Mouse (Mus musculus) limb, embryonic 14.5 days (tissue): ENCODE results near the gene Diras1. TPM values are rescaled to one million over a fixed set of nuclear protein-coding genes. Genes with fewer than 3 reads are reported as not detected.
"Not testable (repeated sequence)": the region's sequence is repeated elsewhere in the genome, so short reads cannot be mapped to it uniquely, and the experiment has no call there.

ENCODE experiments used
- ATAC-seq: fragments of 200-750 bp; cut with Nextera tagmentation; 2 replicates; pipeline ENCODE4 v1.8.0; 2017; ENCODE audit warnings: low read depth, moderate number of reproducible peaks, moderate TSS enrichment; ENCODE audit not compliant: low FRiP score
- DNase-seq: peaks from one replicate; pipeline ENCODE4 v3.0.0-alpha.2; 2015; ENCODE audit warnings: low spot score
- H3K27ac ChIP-seq: fragments of 300-500 bp; sonication (generic); replicated peaks from 2 replicates; pipeline ENCODE4 v1.5.1; 2014; ENCODE audit warnings: low read depth, mild to moderate bottlenecking, low read length, moderate library complexity, mixed read lengths
- H3K27me3 ChIP-seq: fragments of 300-500 bp; sonication (generic); 2 replicates; pipeline ENCODE4 v1.6.1; 2014; ENCODE audit warnings: low read length, mixed read lengths; ENCODE audit not compliant: control insufficient read depth, insufficient read depth
- H3K36me3 ChIP-seq: fragments of 300-500 bp; sonication (generic); 2 replicates; pipeline ENCODE4 v1.6.1; 2014; ENCODE audit warnings: mild to moderate bottlenecking, low read length, moderate library complexity, mixed read lengths; ENCODE audit not compliant: control insufficient read depth, insufficient read depth
- H3K4me1 ChIP-seq: fragments of 300-500 bp; sonication (generic); 2 replicates; pipeline ENCODE4 v1.6.1; 2014; ENCODE audit warnings: antibody characterized with exemption, low read length, mixed read lengths; ENCODE audit not compliant: control insufficient read depth, insufficient read depth
- H3K4me2 ChIP-seq: fragments of 300-500 bp; sonication (generic); replicated peaks from 2 replicates; pipeline ENCODE4 v1.6.1; 2014; ENCODE audit warnings: low read depth, mild to moderate bottlenecking, low read length, moderate library complexity; ENCODE audit not compliant: severe bottlenecking
- H3K4me3 ChIP-seq: fragments of 300-500 bp; sonication (generic); replicated peaks from 2 replicates; pipeline ENCODE4 v1.5.1; 2014; ENCODE audit warnings: low read length
- H3K9ac ChIP-seq: fragments of 300-500 bp; sonication (generic); 2 replicates; pipeline ENCODE4 v1.6.1; 2014; ENCODE audit warnings: mild to moderate bottlenecking, low read depth, low read length, moderate library complexity; ENCODE audit not compliant: severe bottlenecking
- H3K9me3 ChIP-seq: fragments of 300-500 bp; sonication (generic); 2 replicates; pipeline ENCODE4 v1.6.1; 2016; ENCODE audit warnings: low read length; ENCODE audit not compliant: control insufficient read depth
- POLR2A ChIP-seq: fragments of 200-500 bp; IDR thresholded peaks from 2 replicates; pipeline ENCODE4 v1.8.0; 2012; ENCODE audit warnings: inconsistent platforms, mild to moderate bottlenecking, moderate library complexity, borderline replicate concordance; ENCODE audit not compliant: insufficient read depth, insufficient read length; ENCODE audit errors: extremely low read depth
- WGBS: fragments of 180-500 bp; shearing (Covaris S2); extraction: QIAGEN DNeasy Blood & Tissue Kit; methylation state at CpG from one replicate; pipeline ENCODE4 v1.1.7; 2014; 5-methylcytosine and 5-hydroxymethylcytosine counted together
- polyA plus RNA-seq, 2 experiments: library from polyadenylated mRNA; depleted of rRNA in 1 of 2; stranded (reverse) in 1 of 2; unstranded in 1 of 2; fragments of >200 nt; fragmentation: Nextera tagmentation in 1 of 2; extraction: Ambion mirVana in 1 of 2; gene quantifications; 2 replicates each; pipeline versions ENCODE4 v1.2.1 to v1.2.3; 2012 to 2014

Diras1 gene
- 0.13 and 0.20 TPM in 2 replicates for polyA plus RNA-seq (2012; rRNA removed)
- not detected in 2 replicates for polyA plus RNA-seq (2014; fragmentation: Nextera tagmentation; extraction: Ambion mirVana)

- WGBS: 57% methylated on average over 10 of the region's 12 CpGs
- Histone ChIP-seq H3K4me2 (peak within 1 kb of the TSS; percentile 45), H3K27ac (no peak within 1 kb of the TSS), H3K36me3 (peaks cover 11% of the 10 kb centered on the region; the same call in 1 of the 2 replicates), H3K4me3 (peak within 1 kb of the TSS; percentile 15), H3K4me1 (no peaks in the 10 kb centered on the region), H3K9ac (no peak within 1 kb of the TSS), H3K9me3 (no peaks in the 10 kb centered on the region), H3K27me3 (peaks cover 31% of the 10 kb centered on the region)
- ATAC-seq (no peak), DNase-seq (no peak)
- no peak for TF ChIP-seq POLR2A
These were observed at the start of gene Diras1 for GRCm38 (mm10) chr10:81025639-81026275. TSS of gene Diras1 (minus strand) at chr10:81025662.

- Histone ChIP-seq H3K36me3 (peaks cover 53% of the 10 kb centered on the region), H3K4me3 (no peak overlapping the region), H3K9me3 (no peaks in the 10 kb centered on the region), H3K9ac (no peak overlapping the region), H3K27me3 (no peaks in the 10 kb centered on the region), H3K27ac (no peak overlapping the region), H3K4me2 (no peak overlapping the region), H3K4me1 (peaks cover 6% of the 10 kb centered on the region)
- 65% methylated on average over 7 of the region's 7 CpGs for WGBS
- ATAC-seq: no peak
- TF ChIP-seq POLR2A: no peak
- no peak for DNase-seq
These were observed 48.0 kb upstream of the Diras1 start for GRCm38 (mm10) chr10:81073464-81073863.

GRCm38 (mm10) chr10:81072290-81072689, 46.8 kb upstream of the Diras1 start:
- 90% methylated on average over 8 of the region's 8 CpGs for WGBS
- ATAC-seq: no peak
- H3K27me3 ChIP-seq: no peaks in the 10 kb centered on the region
- H3K4me3 ChIP-seq: no peak overlapping the region
- H3K4me1 ChIP-seq: peaks cover 6% of the 10 kb centered on the region
- no peak overlapping the region for H3K4me2 ChIP-seq
- peaks cover 42% of the 10 kb centered on the region for H3K36me3 ChIP-seq
- H3K9ac ChIP-seq: no peak overlapping the region
- H3K9me3 ChIP-seq: no peaks in the 10 kb centered on the region
- no peak for TF ChIP-seq POLR2A
- peak; percentile 12 for DNase-seq
- no peak overlapping the region for H3K27ac ChIP-seq

GRCm38 (mm10) chr10:81069836-81070235, 44.4 kb upstream of the Diras1 start, which contains the start of gene Thop1:
TSS of gene Thop1 (plus strand) at chr10:81070035.
- ATAC-seq (peak; percentile 96), DNase-seq (peak; percentile 99)
- H3K4me3 ChIP-seq: peak within 1 kb of the TSS; percentile 73
- no peaks in the 10 kb centered on the region for H3K27me3 ChIP-seq
- peaks cover 6% of the 10 kb centered on the region for H3K4me1 ChIP-seq
- no peaks in the 10 kb centered on the region for H3K9me3 ChIP-seq
- peak within 1 kb of the TSS; percentile 77 for H3K9ac ChIP-seq
- peaks cover 22% of the 10 kb centered on the region for H3K36me3 ChIP-seq
- peak within 1 kb of the TSS; percentile 47 for H3K4me2 ChIP-seq
- TF ChIP-seq POLR2A: peak; percentile 84; the same call in 1 of the 2 replicates
- H3K27ac ChIP-seq: peak within 1 kb of the TSS; percentile 48
- WGBS: under 1% methylated on average over 32 of the region's 35 CpGs

GRCm38 (mm10) chr10:81068706-81069105, 43.2 kb upstream of the Diras1 start:
- H3K27me3 ChIP-seq: no peaks in the 10 kb centered on the region
- 75% methylated on average over 5 of the region's 5 CpGs for WGBS
- H3K9me3 ChIP-seq: no peaks in the 10 kb centered on the region
- TF ChIP-seq POLR2A: no peak
- peaks cover 12% of the 10 kb centered on the region for H3K36me3 ChIP-seq
- H3K4me2 ChIP-seq: no peak overlapping the region
- ATAC-seq (no peak), DNase-seq (no peak)
- H3K4me3 ChIP-seq: no peak overlapping the region
- H3K9ac ChIP-seq: no peak overlapping the region
- no peak overlapping the region for H3K27ac ChIP-seq
- H3K4me1 ChIP-seq: peaks cover 6% of the 10 kb centered on the region

- H3K9me3 ChIP-seq, H3K4me2 ChIP-seq, DNase-seq, H3K27ac ChIP-seq, H3K27me3 ChIP-seq, H3K9ac ChIP-seq, H3K4me3 ChIP-seq, H3K36me3 ChIP-seq, ATAC-seq, H3K4me1 ChIP-seq: not testable (repeated sequence)
- WGBS: 85% methylated on average over 8 of the region's 8 CpGs
These were observed 39.1 kb upstream of the Diras1 start for GRCm38 (mm10) chr10:81064519-81064918.
